Mouse (Mus musculus): ENCODE results near the gene Gpr63. TPM values are rescaled to one million over a fixed set of nuclear protein-coding genes. Genes with fewer than 3 reads are reported as not detected.
A peak's percentile ranks its signal among the peaks of the same experiment; 100 is the strongest.
"Not testable (repeated sequence)": the region's sequence is repeated elsewhere in the genome, so short reads cannot be mapped to it uniquely, and the experiment has no call there.

The Gpr63 gene
- polyA plus RNA-seq, 1 experiment: 28.1 TPM

DNA sequence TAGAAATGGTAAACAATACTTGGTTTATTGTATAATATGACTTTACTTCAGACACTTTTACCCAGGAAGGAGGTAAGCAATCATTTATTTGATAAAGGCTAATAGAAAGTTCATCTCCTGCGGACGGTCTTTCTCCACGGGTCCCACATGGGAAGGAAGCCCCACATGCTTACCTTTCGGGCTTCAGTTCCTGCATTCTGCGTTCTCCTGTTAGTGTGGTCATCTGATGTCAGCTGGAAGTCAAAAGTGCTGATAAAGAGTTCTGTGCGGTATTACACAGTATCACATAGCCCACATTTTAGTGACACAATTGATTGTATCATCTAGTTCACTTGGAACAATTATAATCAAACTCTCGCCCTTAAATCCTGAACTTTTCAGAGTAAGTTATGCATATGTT is 1.0 kb downstream of the Gpr63 start:
- H3K4me1 ChIP-seq (ENCODE audit: control insufficient read depth, insufficient read depth, low read length): no peaks in the 10 kb centered on the region

DNA sequence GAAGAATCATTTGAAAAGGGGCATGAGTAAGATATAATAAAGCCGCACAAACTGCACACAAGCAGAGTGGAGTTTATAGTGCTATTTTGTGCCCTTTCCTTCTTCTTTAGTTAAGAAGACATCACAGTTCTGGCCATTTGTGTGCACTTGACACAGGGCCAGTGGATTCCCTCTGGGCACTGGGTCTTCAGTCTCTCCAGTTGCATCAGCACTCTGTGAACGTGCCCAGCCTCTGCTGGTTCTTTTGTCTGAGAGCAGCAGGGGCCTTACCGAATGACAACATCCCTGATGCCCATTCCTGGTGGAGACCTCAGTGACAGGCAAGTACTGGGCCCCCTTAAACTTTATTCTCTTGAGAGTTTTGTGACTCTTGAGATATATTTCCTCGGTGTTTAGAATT is 12.4 kb downstream of the Gpr63 start:
- TF ChIP-seq POLR2A (IDR thresholded peaks at IDR 0.05; ENCODE audit: borderline replicate concordance, insufficient read depth, low read length): no peak
- no peak for TF ChIP-seq CTCF (IDR thresholded peaks at IDR 0.05; ENCODE audit: borderline replicate concordance, insufficient read depth, low read depth, low read length)
- DNase-seq: no peak
- H3K4me1 ChIP-seq (ENCODE audit: control insufficient read depth, insufficient read depth, low read length): no peaks in the 10 kb centered on the region
- 26% methylated on average over 4 of the region's 4 CpGs for WGBS
- H3K27ac ChIP-seq (ENCODE audit: insufficient read depth, low read length): no peak overlapping the region
- H3K27me3 ChIP-seq (ENCODE audit: control insufficient read depth, insufficient read depth, low read length): no peaks in the 10 kb centered on the region
- no peak overlapping the region for H3K4me3 ChIP-seq (replicated peaks; ENCODE audit: insufficient read depth, low read depth, low read length)

More for the DNA sequence above, 1.0 kb downstream of the Gpr63 start:
- whole genome bisulfite sequencing: 15% methylated on average over 7 of the region's 7 CpGs
- peak in 1 of 2 experiments; percentile 17 for DNase-seq
- TF ChIP-seq POLR2A (IDR thresholded peaks at IDR 0.05; ENCODE audit: borderline replicate concordance, insufficient read depth, low read length) (no peak), CTCF (IDR thresholded peaks at IDR 0.05; ENCODE audit: borderline replicate concordance, insufficient read depth, low read depth, low read length) (no peak)
- Histone ChIP-seq H3K27ac (ENCODE audit: insufficient read depth, low read length) (no peak overlapping the region), H3K4me3 (replicated peaks; ENCODE audit: insufficient read depth, low read depth, low read length) (peak overlapping the region; percentile 58), H3K27me3 (ENCODE audit: control insufficient read depth, insufficient read depth, low read length) (no peaks in the 10 kb centered on the region)

DNA sequence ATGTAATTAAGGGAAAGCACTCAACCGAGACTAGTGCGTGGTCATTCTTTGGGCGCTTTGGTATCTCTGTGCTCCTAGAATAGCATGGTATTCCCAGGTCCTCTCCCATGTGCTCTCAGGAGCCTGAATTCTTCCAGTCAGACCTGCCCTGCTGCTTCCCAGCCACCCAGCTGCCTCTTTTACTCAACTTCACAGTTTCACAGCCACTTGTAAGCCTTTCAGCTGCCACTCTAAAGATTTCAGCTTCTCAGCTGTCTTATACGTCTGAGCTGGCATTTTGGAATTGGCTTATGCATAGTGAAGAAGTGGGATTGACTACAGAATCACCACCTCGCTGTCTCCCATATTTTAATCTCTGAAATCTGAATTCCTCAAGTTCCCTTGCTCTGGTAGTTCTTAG is 19.4 kb downstream of the Gpr63 start:
- 96% methylated on average over 5 of the region's 5 CpGs for WGBS
- TF ChIP-seq CTCF (IDR thresholded peaks at IDR 0.05; ENCODE audit: borderline replicate concordance, insufficient read depth, low read depth, low read length) (no peak), POLR2A (IDR thresholded peaks at IDR 0.05; ENCODE audit: borderline replicate concordance, insufficient read depth, low read length) (no peak)
- H3K4me3 ChIP-seq (replicated peaks; ENCODE audit: insufficient read depth, low read depth, low read length): no peak overlapping the region
- H3K27me3 ChIP-seq (ENCODE audit: control insufficient read depth, insufficient read depth, low read length): no peaks in the 10 kb centered on the region
- no peak overlapping the region for H3K27ac ChIP-seq (ENCODE audit: insufficient read depth, low read length)
- DNase-seq: no peak
- no peaks in the 10 kb centered on the region for H3K4me1 ChIP-seq (ENCODE audit: control insufficient read depth, insufficient read depth, low read length)

DNA sequence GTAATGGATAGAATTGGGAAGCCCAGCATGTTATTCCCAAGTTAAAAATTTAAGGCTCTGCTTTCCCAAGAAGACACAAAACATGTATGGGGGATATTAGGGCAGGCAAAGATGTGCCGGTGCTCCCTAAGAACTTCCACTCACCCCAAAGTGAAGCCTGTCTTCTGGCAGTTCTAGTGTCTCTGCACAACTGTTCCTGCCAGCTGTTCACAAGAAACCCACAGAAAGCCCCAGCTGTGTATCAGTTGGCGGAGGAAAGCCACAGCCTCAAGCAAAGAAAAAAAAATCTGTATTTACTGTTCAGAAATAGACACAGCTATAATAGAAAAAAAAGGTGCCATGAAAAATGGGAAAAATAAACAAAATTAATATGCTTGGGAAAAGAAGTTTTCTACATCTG is 25.3 kb downstream of the Gpr63 start:
- Histone ChIP-seq H3K27ac (ENCODE audit: insufficient read depth, low read length) (no peak overlapping the region), H3K27me3 (ENCODE audit: control insufficient read depth, insufficient read depth, low read length) (no peaks in the 10 kb centered on the region), H3K4me1 (ENCODE audit: control insufficient read depth, insufficient read depth, low read length) (no peaks in the 10 kb centered on the region), H3K4me3 (replicated peaks; ENCODE audit: insufficient read depth, low read depth, low read length) (no peak overlapping the region)
- WGBS: 90% methylated on average over 2 of the region's 2 CpGs
- TF ChIP-seq CTCF (IDR thresholded peaks at IDR 0.05; ENCODE audit: borderline replicate concordance, insufficient read depth, low read depth, low read length) (no peak), POLR2A (IDR thresholded peaks at IDR 0.05; ENCODE audit: borderline replicate concordance, insufficient read depth, low read length) (no peak)
- no peak for DNase-seq

DNA sequence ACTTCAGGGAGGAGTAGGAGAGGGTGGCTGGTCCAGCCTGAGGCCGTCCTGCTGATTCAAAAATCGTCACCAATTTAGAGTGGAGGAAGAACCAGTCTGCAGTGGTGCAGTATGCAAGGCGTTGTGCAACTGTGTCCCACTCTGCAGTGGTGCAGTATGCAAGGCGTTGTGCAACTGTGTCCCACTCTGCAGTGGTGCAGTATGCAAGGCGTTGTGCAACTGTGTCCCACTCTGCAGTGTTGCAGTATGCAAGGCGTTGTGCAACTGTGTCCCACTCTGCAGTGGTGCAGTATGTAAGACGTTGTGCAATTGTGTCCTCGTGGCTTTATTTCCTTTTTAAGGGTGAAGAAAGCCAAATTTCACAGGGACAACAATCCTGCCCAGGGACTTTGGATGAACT is 43.1 kb downstream of the Gpr63 start:
- not testable (repeated sequence) for H3K4me1 ChIP-seq (ENCODE audit: control insufficient read depth, insufficient read depth, low read length)
- 93% methylated on average over 8 of the region's 8 CpGs for WGBS

DNA sequence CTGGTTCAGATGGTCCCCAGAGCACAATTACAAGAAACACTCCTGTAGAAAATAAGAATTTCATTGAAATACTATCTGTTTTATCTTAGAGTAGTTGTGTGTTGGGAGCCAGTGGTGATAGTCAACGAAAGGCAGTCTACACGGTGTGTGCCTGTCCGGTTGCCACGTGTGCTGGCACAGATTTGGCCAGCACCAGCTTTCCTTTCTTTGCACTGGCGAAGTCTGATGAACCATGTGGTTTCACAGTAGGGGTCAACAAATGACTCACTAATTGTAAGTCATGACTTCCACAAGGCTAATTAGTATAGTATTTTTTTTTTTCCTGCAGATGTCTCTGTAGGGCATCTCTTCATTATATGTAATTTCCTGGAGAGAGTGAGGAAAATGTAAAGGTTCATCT is 45.6 kb downstream of the Gpr63 start:
- TF ChIP-seq CTCF (IDR thresholded peaks at IDR 0.05; ENCODE audit: borderline replicate concordance, insufficient read depth, low read depth, low read length) (no peak), POLR2A (IDR thresholded peaks at IDR 0.05; ENCODE audit: borderline replicate concordance, insufficient read depth, low read length) (no peak)
- H3K27ac ChIP-seq (ENCODE audit: insufficient read depth, low read length): no peak overlapping the region
- H3K4me3 ChIP-seq (replicated peaks; ENCODE audit: insufficient read depth, low read depth, low read length): no peak overlapping the region
- WGBS: 2% methylated on average over 5 of the region's 5 CpGs
- H3K27me3 ChIP-seq (ENCODE audit: control insufficient read depth, insufficient read depth, low read length): no peaks in the 10 kb centered on the region
- peak; percentile 32 to 78 for DNase-seq
- peaks cover 3% of the 10 kb centered on the region; the same call in 1 of the 2 replicates for H3K4me1 ChIP-seq (ENCODE audit: control insufficient read depth, insufficient read depth, low read length)

More for the DNA sequence above, 43.1 kb downstream of the Gpr63 start:
- DNase-seq; H3K27me3 ChIP-seq (ENCODE audit: control insufficient read depth, insufficient read depth, low read length); H3K27ac ChIP-seq (ENCODE audit: insufficient read depth, low read length); H3K4me3 ChIP-seq (replicated peaks; ENCODE audit: insufficient read depth, low read depth, low read length): not testable (repeated sequence)

DNA sequence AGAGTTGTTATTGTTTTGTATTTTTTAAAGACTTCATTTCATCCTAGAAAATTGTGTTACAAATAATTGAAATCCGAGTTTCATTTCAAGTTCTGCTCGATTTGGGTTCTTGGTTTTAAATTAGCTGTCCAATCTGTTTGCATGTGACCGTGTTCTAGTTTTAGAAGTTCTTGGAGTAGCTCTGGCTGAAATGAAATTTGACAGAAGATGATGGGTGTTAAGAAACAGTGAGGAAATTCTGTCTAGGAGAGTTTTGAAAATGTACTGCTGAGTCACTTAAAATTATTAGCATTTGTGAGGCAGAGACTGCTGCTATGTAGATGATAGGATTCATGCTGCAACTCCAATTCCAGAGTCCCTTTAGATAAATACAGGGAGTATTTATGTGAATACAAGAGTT is 46.5 kb downstream of the Gpr63 start:
- H3K4me1 ChIP-seq (ENCODE audit: control insufficient read depth, insufficient read depth, low read length): peaks cover 3% of the 10 kb centered on the region; the same call in 1 of the 2 replicates
- no peak overlapping the region for H3K4me3 ChIP-seq (replicated peaks; ENCODE audit: insufficient read depth, low read depth, low read length)
- H3K27me3 ChIP-seq (ENCODE audit: control insufficient read depth, insufficient read depth, low read length): no peaks in the 10 kb centered on the region
- DNase-seq: no peak
- WGBS: 92% methylated on average over 3 of the region's 3 CpGs
- TF ChIP-seq POLR2A (IDR thresholded peaks at IDR 0.05; ENCODE audit: borderline replicate concordance, insufficient read depth, low read length): no peak
- no peak for TF ChIP-seq CTCF (IDR thresholded peaks at IDR 0.05; ENCODE audit: borderline replicate concordance, insufficient read depth, low read depth, low read length)
- H3K27ac ChIP-seq (ENCODE audit: insufficient read depth, low read length): no peak overlapping the region

DNA sequence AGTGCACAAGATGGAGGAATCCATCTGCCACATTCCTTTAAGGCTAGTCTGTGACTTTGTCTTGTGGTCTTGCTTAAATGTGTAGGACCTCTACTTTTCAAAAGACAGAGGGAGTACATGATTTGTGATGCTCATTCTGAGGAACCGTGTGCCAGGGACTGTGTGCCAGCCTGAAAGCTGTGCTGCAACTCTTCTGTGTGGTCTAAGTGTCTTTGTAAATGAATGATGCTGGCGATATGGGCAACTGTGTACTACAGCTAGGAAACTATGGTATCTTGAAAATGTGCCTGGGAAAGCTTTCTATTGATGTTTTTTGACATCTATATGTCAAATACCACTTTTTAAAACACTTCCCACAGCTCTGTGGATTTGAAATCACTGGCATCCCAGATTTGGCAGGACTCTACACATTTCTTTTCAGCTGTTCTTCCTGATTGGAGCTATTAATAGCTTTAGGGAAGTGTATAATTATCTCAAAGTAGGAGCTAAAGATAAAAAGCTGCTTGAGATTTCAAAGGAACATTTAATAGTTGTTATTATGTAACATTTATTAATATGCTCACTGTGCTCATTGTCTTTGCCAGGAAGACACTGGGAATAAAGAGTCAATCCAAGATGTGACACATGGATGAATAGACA is 48.9 kb downstream of the Gpr63 start:
- no peak for DNase-seq
- H3K4me3 ChIP-seq (replicated peaks; ENCODE audit: insufficient read depth, low read depth, low read length): no peak overlapping the region
- no peaks in the 10 kb centered on the region for H3K27me3 ChIP-seq (ENCODE audit: control insufficient read depth, insufficient read depth, low read length)
- WGBS: 68% methylated on average over 2 of the region's 2 CpGs
- TF ChIP-seq POLR2A (IDR thresholded peaks at IDR 0.05; ENCODE audit: borderline replicate concordance, insufficient read depth, low read length) (no peak), CTCF (IDR thresholded peaks at IDR 0.05; ENCODE audit: borderline replicate concordance, insufficient read depth, low read depth, low read length) (no peak)
- no peak overlapping the region for H3K27ac ChIP-seq (ENCODE audit: insufficient read depth, low read length)
- H3K4me1 ChIP-seq (ENCODE audit: control insufficient read depth, insufficient read depth, low read length): peaks cover 3% of the 10 kb centered on the region; the same call in 1 of the 2 replicates

Data from cerebellum, adult 2 months (tissue).